Mouse (Mus musculus): Measurements from ENCODE around the gene Dock9.

The Dock9 gene

GRCm38 (mm10) chr14:121588451-121588850 lies 209.2 kb downstream of the Dock9 start:
- DNase-seq (ENCODE audit: low read depth, low spot score): peak; percentile 66

DNA sequence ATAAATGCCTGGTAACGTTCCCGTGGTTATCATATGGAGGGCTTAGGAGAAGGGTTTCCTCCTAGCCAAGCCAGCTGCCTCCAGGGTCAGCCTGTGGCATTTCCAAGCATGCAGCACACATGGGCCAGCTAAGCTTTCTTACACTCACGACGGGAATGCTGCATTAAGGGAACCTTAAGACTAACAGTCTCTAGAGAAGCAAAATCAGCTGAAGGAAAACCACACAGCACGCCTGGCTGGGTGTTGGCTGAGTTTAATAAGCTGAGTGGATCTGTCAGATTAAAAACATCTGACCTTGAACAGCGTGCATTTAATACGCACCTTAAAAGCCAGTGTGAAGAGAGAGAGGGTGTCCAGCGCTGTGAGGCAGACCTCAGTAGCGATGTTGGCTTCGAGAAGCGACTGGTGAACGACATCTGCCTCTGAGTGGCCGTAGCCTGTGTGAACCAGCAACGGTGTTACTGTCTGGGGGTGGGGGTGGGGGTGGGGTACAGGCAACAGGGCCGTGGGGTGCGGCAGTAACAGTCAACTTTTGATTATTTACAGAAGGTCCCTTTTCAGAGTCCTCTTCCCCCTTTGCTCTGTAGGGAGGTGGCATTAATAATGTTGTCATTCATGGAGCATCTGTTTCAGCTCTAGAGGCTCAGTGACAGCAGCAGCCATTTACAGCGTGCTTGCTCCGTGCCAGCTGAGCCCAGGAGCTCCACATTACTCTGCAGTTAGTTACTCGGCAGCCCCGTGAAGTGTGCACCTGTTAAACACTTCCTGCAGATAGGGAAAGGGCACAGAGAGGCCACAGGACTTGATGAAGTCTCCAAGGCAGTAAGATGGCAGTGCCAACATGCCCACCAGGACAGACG lies 211.5 kb downstream of the Dock9 start:
- DNase-seq (ENCODE audit: low read depth, low spot score): no peak

GRCm38 (mm10) chr14:121579055-121579454 lies 218.6 kb downstream of the Dock9 start:
- DNase-seq (ENCODE audit: low read depth, low spot score): peak; percentile 69

GRCm38 (mm10) chr14:121573391-121573790 lies 224.2 kb downstream of the Dock9 start:
- DNase-seq (ENCODE audit: low read depth, low spot score): no peak

DNA sequence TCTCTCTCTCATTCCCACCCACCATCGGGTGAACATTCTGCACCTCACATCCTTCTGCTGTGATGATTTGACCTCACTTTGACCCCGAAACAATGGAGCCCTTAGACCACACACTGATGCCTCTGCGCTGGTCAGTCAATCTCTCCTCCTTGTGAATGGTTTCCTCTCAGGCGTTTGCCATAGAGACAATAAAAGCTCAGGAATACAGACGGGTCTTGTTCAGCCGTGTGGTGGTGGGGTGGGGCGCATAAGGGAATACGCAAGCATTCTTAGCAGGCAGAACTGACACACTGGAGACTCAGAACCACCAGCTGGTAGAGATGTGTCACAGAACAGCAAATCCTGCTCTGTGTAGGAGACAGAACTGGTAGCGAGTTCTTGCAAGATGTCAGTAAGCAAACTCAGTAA lies 230.8 kb downstream of the Dock9 start:
- DNase-seq (ENCODE audit: low read depth, low spot score): no peak

DNA sequence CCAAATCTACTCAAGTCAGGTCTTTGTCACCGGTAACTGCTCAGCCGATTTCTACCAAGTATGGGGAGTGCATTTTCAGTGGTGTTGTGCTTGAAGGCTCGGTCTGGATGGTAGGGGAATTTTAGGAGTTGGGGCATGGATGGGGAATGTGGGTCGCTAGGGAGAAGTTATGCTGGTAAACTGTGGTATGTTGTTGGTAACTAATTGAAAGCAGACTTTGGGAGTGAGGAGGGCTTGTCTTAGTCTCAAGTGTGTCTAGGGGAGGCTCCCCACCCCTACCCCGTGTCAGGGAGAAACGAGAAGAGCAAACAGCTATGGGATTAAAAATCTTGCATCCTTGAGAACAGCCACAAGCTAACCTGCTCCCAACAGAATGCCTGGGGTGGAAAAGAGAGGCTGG lies 231.7 kb downstream of the Dock9 start:
- DNase-seq (ENCODE audit: low read depth, low spot score): no peak

DNA sequence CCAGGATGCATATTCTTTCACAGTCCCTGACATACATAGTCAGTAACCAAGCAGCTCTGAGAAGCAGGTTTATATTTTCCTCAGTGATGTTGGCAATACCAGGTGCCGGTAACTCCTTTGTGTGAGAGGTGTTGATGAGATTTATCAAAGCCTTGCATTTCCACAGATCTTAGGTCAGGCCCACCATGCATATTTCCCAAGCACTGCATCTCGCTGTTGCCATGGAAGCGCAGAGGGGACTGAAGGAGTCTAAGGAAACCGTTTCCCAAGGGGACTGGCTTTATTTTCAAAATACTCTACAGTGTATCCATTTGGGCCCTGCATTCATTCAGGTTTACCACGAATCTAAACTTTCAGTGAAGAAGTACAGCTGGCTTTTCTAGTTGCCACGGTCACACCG lies 233.0 kb downstream of the Dock9 start:
- no peak for DNase-seq (ENCODE audit: low read depth, low spot score)

- DNase-seq (ENCODE audit: low read depth, low spot score): no peak
Measured at GRCm38 (mm10) chr14:121563954-121564353, 233.7 kb downstream of the Dock9 start.

DNA sequence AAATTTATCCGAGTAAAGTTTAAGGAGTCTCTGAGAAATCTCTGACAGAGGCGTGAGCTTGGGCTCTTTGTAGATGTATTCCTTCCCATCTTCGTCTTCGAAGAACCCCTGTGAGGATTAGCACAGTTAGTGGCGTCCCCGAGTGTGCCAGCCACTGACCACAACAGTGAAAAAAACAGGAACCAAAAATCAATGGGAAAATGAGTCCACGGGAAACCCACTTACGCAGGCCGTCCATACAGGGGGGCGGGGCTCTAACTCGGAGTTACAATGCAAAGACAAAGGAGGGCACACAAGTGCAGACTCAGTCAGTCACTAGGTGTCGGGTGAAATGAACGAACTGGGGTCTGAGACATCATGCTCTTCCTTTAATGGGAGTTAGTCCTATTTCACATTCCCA lies 238.6 kb downstream of the Dock9 start:
- no peak for DNase-seq (ENCODE audit: low read depth, low spot score)

GRCm38 (mm10) chr14:121556401-121557315 lies 241.0 kb downstream of the Dock9 start:
- DNase-seq (ENCODE audit: low read depth, low spot score): no peak

DNA sequence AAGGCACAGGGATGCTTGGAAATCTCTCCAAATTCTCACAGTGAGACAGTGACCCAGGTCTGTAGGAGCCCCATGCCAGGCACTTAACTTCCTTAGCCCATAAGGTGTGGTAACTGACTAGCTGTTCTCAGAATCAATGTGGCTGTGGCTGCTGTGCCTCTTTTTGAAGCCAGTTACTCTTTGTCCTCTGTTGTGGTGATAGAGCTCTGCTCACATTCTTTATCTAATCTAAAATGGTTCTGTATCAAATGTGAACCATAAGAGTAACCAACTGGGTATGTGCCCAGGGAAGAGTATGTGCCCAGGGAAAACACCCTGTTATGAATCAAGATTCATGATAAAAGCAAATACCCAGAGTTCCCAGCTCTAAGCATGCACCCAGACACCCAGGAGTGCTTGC lies 243.9 kb downstream of the Dock9 start:
- DNase-seq (ENCODE audit: low read depth, low spot score): no peak

DNA sequence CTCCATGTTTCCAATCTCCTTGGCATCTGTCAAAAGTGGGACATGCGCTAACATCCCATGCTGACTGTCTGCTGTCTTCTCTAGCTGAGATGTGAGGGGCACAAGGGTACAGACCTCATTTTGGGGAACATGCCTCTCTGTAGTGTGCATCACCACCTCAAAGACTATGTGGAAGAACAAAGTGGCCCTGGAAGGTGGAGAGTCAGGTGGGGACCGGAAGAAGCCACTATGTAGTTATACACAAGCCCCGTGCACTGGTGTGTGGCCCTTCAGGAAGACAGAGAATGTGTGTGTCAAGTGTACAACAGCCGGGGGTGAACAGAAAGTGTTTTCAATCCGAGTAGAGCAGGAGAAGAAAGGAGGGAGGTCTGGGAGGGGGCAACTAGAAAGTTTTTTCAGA lies 245.1 kb downstream of the Dock9 start:
- no peak for DNase-seq (ENCODE audit: low read depth, low spot score)

DNA sequence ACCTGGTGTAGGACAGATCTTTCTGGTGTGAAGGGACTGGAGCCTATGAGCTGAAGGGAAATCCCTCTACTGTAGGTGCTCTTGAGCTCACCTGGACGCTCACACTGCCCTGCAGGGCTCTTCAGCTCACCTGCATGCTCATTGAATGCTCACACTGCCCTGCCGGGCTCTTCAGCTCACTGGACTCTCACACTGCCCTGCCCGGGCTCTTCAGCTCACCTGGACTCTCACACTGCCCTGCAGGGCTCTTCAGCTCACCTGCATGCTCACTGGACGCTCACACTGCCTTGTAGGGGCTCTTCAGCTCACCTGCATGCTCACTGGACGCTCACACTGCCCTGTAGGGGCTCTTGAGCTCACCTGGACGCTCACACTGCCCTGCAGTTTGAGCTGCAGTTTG lies 247.8 kb downstream of the Dock9 start:
- no peak for DNase-seq (ENCODE audit: low read depth, low spot score)

GRCm38 (mm10) chr14:121547745-121548144 lies 249.9 kb downstream of the Dock9 start:
- peak; percentile 87 for DNase-seq (ENCODE audit: low read depth, low spot score)

GRCm38 (mm10) chr14:121546621-121547020 lies 251.0 kb downstream of the Dock9 start:
- DNase-seq (ENCODE audit: low read depth, low spot score): no peak

DNA sequence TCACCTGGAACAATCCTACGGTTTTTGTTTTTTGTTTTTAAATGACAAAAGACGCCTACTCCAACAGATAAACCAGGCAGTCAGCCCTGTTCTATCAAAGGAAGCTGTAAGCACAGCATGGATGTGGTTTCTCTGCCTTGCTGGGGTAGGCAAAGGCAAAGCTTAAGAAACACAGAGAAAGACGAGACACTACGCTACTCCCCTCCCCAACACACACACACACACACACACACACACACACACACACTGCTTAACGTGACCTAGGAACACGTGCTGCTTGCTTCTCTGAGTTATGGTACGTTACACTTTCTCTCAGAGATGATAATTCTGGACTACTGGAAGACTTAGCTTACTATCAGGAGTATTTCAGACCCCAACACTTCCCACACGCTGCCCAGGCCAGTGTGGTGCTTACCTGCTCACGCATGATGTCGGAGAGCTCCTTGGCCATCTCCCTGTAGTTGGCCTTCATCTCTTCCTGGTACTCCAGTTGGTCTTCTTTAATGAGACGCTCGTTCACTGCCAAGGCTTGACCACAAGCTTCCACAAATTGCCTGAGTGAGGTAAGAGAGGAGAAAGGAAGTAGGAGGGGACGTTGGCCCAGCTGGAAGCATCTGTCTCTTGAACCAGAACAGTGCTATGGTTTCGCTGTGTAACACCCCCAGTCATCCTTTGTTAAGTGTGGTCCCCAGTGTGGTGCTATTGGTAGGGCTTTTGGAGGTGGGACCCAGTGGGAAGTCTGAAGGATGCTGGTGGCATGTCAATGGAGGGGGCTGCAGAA lies 251.9 kb downstream of the Dock9 start:
- DNase-seq (ENCODE audit: low read depth, low spot score): no peak

- no peak for DNase-seq (ENCODE audit: low read depth, low spot score)
Measured at GRCm38 (mm10) chr14:121541262-121541661, 256.4 kb downstream of the Dock9 start.

DNA sequence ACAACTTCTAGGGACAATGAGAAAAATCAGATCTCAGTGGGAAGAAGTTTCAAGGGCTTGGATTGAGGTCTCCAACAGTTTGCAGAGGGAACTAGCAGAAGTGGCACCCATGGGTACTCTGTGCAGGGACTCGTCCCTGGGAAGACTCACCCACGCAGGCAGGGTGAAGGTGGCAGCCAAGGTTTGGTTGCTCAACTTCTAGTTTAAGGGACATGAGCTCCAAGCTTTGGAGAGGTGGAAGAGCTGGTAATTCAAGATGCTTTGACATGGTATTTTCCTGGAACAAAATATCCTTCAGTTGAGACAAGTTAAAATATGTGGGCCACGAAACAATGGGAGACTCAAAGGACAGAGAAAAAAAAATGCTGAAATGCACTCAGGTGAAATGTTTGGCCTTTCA lies 263.1 kb downstream of the Dock9 start:
- no peak for DNase-seq (ENCODE audit: low read depth, low spot score)

- no peak for DNase-seq (ENCODE audit: low read depth, low spot score)
Measured at GRCm38 (mm10) chr14:121530853-121531252, 266.8 kb downstream of the Dock9 start.

DNA sequence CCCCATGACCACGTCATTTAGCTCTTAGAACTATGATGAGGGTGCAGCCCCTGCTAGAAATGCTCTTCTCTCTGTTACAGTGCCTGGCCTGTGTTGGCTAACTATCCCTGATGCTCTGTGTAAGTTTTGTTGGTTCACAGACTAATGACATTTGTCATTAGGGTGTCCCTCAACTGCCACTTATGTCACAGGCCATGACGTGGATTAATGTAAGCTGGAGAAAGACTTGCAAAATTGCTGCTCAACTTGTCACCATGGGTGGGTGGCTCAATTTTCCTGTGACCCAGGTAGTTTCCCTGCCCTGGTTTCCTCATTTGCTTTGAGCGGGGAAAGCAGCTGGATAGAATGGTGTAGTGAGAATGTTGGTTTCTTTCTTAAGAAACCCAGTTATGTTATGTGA lies 269.8 kb downstream of the Dock9 start:
- no peak for DNase-seq (ENCODE audit: low read depth, low spot score)

GRCm38 (mm10) chr14:121527201-121527600 lies 270.4 kb downstream of the Dock9 start:
- DNase-seq (ENCODE audit: low read depth, low spot score): no peak

DNA sequence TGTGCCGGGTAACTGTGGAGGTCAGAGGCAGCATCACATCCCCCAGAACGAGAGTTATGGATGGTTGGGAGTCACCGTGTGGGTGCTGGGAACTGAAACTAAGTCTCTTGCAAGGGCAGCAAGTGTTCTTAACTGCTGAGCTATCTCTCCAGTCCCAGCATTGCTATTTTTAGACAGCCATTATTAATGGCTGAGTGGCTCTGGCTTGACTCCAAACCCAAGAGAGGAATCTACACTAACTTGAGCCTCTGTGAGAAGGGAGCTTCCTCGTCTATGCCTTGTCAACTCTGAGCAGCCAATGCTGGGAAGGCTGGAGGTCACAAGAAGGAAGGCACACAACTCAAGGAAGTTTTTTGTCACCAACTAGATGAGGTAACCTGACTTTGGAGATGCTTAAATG lies 275.9 kb downstream of the Dock9 start:
- no peak for DNase-seq (ENCODE audit: low read depth, low spot score)
